Mouse (Mus musculus) megakaryocyte-erythroid progenitor cell, adult 5-6 weeks (primary cell): ENCODE data around the gene Brd7. TPM values are rescaled to one million over a fixed set of nuclear protein-coding genes. Genes with fewer than 3 reads are reported as not detected.

Experiments used
- ATAC-seq: replicated peaks from 2 replicates; pipeline ENCODE4 v1.8.0; 2016; ENCODE audit warnings: mild to moderate bottlenecking, inconsistent platforms; ENCODE audit not compliant: severe bottlenecking, poor library complexity, low FRiP score, low TSS enrichment
- total RNA-seq, 2 experiments: library from RNA; stranded (forward) in 1 of 2; stranded (reverse) in 1 of 2; fragments of 200-1000, 215-1000 nt in 1 of 2; fragments of >200 nt in 1 of 2; fragmentation: Nextera tagmentation in 1 of 2; gene quantifications; 2 replicates each; pipeline ENCODE4 v1.2.3; 2014 to 2017

The Brd7 gene
- total RNA-seq (2014; fragmentation: Nextera tagmentation) = 79.1 and 115 TPM in 2 replicates
- total RNA-seq (2017) = 106 and 134 TPM in 2 replicates

DNA sequence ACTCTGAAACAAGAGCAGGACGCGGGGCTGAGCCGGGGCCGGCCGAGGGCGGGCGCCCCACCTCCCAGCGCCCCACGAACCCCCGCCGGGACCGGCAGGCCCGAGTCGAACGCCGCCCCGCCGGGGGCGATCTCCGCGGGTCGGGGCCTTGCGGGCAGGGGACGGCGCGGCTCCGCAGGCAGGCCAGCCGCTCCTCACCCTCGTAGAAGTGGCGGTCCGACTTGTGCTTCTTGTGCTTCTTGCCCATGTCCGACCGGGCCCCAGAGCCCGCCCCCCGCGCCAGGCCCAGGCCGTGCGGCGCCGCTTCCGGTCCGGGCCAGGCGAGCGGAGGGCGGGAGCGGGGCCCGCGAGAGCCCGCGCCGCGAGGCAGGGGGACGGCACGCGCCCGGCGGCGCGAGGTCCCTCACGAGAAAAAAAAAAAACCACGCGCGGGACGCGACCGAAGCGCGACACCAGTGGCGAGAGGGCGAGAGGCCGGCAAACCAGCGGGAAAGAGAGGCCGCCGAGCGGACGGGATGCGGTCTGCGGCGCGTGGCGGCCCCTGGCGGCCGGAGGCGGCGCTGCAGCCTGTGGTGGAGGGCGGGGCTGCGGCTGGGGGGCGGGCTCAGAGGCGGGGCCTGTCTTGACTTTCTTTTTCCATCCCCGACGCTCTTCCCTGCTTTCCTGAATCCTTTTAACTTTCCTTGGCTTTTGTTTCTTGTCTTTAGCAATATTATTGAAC is at the start of gene Brd7:
TSS of gene Brd7 (minus strand) at position 487 of the 721 bp plus-strand sequence.
- peak; percentile 19; the same call in 1 of the 2 replicates for ATAC-seq

DNA sequence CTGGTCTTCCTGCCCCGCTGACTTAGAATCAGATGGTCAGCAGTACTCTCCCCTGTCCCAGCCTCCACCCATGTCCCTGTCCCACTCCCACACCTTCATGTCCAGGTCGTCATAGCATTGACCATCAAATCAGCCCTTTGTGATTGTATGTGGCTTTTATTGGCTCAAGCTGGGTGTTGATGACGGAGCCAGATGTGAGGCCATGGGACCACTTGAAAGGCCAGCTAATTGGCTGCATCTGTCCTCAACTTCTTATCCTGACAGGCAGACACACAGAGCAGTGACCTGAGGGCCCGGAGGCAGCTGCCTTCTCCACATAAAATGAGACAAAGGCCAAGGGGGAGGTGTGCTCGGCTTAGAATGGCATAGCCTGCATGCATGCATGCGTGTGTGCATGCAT is 49.5 kb upstream of the Brd7 start:
- no peak for ATAC-seq

DNA sequence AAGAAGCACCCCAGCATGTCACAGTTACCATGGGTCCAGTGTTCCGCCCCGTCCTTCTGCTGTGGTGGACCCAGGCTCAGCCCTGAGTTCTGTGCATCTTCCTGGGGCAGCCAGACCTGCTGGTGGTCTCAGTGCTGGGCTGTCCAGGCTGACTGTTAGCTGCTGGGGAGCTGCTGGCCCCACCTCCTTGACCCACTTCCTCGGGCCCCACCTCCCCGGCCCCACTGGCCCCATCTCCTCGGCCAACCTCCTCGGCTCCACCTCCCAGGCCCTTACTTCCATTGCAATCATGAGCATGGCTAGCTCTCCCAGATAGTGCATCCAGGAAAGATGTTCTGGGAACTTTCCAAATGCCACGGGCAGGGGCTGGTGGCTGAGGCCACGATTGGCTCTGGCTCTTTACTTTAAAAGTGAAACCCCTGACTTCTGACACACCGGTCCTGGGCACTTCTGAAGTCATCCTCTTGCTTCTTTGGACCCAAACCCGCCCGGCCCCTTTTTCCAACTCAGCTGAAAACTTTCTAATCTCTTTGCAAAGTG is 47.5 kb upstream of the Brd7 start:
- ATAC-seq = no peak

DNA sequence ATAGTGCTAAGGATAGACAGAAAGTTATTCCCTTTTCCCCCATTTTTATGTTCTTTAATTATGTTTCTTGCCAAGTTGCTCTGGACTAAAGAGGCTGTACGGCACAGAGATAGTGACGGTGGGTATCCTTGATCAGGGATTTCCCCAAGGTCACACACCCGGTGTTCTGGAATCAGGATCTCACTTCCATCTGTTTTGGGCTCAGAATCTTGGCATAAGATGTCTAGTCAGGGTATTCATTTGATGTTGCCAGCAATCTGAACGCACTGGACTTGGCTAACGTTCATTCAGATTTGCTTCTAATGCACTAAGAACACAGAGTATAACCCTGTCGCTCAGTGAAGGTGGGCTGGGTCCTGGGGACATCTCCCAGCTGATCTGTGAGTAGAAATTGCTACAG is 45.7 kb upstream of the Brd7 start:
- ATAC-seq = no peak

DNA sequence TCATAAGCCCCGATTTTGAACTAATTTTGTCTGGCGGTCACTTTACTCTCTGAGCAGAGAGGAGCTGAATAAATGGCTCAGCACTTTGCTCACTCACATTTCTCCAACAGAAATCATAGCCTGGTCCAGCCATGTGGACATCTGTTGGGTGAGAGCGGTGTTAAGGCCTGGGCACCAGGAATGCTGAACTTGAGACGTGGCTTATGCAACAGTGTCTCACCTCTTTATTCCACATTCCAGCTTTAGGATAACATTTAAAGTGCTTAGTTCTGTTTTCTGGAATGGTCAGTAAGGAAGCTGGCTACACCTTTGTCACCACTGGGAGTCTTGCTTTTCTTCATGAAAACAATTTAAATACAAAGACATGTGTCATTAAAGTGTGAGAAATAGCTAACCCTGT is 36.1 kb upstream of the Brd7 start:
- ATAC-seq = no peak

DNA sequence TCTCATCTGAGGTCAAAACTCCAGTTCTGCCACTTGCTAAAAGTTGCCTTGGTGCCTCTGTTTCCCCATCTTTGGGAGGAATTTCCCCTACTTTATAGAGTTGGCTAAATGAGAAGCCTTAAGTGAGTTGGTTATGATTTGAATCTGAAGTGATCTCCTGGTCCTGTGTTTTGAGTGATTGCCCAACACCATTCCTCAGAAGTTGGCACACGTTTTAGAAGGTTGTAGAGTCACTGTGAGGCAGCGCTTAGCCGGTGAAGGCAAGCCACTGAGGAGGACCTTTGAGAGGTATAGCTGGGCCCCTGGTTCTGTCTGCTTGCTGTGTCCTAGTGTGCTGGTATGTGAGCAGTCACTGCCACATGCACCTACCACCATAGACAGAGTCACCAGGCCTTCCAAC is 31.3 kb upstream of the Brd7 start:
- ATAC-seq = no peak

DNA sequence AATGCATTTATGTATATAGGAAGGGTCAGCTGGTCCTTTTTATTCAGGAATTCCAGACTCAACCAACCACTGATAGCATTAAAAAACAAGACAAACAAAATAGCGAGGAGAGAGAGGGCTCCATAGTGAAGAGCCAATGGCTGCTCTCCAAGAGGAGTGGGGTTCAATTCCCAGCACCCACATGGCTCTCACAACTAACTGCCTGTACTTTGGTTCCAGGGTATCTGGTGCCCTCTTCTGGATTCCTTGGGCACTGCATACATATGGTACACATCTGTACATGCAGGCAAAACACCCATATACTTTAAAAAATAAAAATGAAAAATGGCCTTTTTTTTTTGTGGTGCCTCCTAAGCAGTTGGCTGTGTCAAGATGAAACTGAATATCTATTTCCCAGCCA is 28.8 kb upstream of the Brd7 start:
- ATAC-seq = peak; percentile 58; the same call in 1 of the 2 replicates

DNA sequence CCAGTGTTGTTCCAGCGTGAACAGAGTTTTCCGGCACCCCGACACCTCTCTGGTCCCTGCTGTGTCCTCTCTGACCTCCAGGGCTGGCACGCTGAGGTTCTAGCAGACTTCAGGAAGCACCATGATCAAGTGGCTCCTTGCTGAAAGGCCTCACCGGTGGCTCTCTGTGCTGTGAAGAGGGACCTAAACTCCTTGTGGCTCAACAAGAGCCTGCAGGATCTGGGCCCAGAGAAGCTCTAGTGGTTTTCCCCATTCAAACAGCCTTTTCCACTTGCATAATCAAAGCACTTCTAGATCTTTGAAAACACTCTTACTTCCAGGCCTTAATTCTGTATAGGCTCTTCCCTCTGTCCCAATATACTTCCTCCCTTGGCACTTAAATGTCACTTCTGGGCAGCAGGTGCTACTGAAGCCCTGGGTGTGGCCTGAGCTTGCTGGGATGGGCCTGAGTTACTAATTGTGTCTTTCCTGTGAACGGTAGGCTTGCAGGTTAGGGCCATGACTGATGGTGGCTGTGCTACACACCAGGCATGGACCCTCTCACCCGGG is 26.8 kb upstream of the Brd7 start:
- no peak for ATAC-seq

DNA sequence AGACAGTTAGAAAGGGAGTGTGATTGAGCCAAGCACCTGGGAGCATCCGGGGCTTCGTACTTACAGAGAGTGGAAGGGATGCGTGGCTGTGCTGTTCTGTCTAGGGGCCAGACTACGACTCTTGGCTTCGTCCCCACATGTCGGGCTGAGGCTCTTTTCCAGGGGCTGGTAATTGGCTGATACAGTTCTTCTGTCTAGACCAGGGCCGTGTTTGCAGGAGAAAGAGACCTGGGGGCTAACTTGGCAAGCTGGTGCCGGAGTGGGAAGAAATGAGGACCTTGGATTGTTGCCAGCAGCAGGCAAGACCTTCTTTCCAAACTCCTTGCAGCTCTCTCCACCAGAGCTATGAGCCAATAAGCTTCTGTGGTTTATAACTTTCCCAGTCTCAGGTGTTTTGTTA is 25.9 kb upstream of the Brd7 start:
- ATAC-seq = no peak

DNA sequence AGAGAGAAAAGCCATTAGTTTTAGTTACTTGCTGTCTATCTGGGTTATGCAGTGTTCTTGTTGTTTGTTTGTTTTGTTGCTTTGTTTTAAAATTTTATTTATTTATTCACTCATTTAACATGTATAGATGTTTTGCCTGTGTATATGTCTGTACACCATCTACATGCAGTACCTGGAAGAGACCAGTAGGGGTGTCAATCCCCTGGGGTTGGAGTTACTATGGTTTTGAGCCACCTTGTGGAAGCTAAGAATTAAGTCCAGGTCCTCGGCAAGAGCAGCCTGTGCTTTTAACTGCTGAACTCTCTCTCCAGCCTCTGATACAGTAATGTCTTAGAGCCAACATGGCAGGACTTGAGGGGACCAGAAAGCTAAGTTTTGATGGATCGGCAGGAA is 21.2 kb upstream of the Brd7 start:
- peak; percentile 64 for ATAC-seq

DNA sequence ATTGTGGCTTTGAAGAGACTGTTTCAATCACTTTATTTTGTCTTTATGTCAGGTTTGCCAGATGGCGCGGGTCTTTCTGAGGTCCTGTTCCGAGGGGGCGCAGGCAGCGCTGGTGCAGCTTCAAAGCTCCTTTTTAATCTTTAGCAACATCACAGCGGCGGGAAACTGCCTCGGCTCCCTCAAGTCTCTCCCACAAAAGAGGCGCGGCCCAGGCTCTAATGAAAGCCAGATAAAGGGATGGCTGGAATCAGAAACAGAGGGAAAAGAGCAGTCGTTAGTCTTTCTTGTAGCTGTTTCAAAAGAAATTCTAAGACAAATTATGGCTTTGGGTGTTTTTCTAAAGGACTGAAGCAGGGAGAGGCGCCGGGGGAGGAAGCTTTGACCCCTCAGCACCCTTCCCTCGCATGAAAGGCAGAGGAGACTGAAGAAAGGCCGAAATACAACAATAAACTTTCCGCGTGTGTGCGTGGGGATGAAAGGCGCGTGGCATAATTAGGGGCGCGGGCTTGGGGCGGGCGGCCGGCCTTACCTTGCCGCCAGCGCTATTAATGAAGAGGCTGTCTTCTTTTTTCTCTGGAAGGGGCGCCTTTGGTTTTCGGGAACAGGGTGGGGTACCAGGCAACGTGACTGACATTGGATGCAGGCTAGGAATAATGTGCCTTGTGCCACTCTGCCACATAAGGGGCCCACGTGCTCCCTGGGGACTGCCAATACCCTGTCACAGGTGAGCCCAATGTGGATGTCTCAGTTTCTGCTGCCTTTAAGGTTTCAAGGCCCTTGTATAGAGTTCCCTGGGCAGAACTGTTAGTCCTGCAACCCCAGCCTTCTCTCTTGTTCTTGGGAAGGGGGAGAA is 20.5 kb upstream of the Brd7 start:
- no peak for ATAC-seq

DNA sequence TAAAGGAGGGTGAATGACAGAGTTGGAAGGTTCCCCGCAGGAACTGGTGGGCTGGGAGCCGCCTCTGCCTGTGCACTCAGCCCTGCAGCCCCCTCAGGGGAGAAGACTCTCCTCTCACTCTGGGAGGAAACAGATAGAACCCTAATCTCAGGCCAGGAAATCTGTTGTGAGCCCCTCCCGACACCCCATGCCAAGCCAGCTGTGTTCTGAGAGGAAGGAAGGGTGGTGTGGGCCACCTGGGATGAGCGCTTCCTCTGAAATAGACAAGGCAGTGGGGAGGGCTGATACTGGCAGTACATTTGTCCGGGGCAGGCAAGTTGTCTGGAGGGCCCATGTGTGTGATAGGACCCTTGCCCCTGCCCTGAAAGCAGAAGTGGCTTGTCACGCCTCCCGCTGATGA is 18.5 kb upstream of the Brd7 start:
- peak; percentile 53 for ATAC-seq

DNA sequence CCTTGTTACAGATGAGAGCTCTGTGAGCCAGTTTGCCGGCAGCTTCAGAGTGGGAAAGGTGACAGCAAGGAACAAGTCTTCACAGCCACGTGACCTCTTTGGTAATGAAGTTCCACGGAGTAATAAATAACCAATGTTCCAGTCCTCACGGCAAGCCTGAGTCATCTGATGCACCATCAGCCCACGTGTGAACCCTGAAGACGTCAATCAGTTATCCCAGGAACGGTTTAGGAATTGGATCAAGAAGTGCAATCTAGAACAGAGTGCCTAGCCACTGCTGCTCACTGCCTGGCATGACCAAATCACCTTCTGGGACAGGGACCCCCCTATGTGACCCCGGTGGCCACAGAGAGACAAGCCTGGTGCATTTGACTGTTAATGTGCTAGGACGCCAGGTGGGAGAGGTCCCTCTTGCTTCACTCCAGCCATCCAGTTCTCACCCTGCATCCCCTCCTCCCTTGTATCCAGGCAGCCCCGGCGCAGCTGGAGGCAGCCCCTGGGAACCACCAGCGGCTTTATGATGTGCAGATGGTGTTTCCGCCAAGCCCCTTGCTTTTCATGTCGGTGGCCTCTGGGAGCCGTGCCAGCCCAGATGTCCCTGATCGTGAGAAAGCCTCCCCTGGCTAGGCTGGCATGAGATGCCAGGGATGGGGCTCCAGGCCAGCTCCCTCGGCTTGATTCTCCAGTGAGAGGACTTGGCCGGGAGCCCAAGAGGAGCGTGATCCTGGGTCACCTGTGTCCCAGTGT is 15.0 kb upstream of the Brd7 start:
- no peak for ATAC-seq

DNA sequence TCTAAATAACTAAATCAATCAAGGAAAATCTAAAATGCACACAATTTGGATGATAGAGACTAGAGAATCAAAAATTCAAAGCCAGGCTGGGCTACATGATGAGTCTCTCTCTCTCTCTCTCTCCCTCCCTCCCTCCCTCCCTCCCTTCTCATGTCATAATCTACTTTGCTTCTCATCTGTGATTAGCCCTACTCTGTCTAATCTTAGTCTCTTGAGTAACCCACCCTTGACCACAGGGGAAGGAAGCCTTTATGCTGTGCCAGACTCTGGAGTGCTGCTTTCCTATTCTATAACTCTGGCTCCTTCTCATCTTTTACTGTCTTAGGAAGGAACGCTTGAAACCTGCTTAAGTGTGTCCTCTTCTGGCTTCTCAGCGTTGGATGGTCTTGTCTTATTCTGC is 9.5 kb upstream of the Brd7 start:
- no peak for ATAC-seq

DNA sequence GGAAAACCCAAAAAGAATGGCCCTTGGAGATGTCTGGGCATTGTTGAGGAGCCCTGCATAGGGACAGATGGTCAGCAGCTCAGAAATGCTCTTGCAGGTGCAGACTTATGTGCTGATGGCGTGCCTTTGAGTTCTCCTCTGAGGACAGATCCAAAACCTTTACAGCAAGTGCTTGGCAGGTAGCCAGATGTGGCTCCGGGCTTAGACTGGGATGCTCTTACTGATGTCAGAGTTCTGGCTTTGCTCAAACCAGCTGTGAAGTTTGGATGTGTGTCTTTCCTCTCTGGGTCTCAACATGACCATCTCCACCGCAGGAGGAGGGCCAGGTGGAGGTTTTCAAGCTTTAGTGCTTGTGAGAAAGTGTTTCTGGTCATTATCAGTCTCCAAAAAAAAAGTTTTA is 7.8 kb upstream of the Brd7 start:
- ATAC-seq = no peak

DNA sequence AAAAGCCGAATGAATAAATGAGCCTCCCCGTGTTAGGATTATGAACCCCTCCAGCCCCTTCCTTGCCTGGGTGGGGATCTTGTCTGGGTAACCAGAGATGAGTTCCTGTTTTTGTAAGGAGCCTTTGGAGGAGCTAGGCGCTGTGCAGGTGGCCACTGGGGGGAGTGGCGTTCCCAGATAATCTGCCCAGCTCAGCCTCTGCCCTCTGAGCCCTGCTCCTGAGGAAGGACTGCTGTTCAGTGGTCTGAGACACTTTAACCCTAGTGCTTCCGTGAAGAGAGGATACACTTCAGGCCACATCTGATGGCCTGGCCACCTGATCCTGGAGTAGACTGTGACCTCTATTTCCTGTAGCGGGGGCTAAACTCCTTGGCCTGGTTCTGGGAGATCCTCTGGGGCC is 7.2 kb upstream of the Brd7 start:
- peak; percentile 75 for ATAC-seq

DNA sequence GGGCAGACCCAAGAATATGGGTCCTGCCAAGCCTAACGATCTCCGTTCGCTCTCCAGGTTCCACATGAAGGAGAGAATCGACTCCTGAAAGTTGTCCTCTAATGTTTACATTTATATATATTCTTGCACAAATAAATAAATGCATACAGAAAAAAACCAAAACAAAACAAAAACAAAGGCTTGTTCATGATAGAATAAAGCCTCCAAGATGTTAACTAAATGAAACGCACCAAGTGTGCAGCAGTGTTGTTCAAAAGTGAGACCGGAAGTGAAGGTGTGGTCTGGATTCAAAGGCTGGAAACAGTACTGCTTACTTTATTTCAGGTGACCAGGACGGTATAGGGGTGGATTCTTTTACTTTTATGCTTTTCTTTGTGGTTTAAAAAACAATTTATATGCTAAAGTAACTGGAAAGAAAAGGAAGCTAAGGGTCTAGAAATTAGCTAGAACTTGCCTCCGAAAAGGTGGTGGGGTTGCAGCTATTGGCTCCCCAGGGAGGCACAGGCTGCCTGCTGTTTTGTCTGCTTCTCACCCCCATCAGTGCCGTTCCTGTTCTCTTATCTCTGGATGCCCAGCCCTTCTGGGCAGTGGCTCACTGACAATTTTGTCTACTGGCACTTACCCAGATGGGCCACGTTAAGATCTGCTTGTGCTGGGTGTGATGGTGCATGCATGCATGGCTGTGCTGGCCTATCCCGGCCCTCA is 604 bp upstream of the Brd7 start:
- ATAC-seq = peak; percentile 92

DNA sequence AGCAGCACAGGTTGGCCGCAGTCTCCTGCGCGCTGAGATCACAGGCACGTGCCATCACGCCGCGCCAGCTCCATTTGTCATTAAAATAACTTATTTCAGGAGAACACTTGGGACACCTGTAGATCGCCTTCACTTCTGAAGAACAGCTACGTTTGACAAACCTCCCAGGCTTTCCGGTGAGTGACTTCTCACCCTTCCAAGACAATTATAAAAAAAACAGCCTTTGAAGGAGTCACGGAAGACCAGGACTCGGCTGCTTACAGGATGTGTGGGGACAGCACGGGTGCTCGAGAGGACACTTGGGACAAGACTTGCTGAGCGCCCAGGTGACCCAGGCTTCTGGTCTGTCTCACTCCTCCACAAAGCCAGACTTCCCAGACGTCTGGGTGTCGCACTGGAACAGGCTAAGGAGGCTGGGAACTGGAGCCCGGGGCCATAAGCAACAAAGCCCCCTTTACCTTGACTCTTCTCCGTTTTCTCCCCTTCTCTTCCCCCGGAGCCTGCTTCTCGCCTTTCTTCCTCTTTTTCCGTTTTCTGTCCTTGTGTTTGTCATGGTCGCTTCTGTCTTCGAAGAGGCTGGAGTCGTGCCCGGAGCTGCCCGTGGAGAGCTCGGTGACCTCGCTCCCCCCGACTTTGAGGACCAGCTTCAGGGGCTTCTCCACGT is 818 bp downstream of the Brd7 start:
- ATAC-seq = 0 out of 2 replicates have a peak, but pooled peaks have one; percentile 13
